Mouse (Mus musculus) C3H10T1/2 (cell line): Measurements from ENCODE around the gene Egfem1. TPM values are rescaled to one million over a fixed set of nuclear protein-coding genes. Genes with fewer than 3 reads are reported as not detected.

ENCODE experiments used
- polyA plus RNA-seq, 2 experiments: library from polyadenylated mRNA; unstranded; fragments of >200 nt; fragmentation: generic; extraction: Trizol; gene quantifications; one replicate each; pipeline ENCODE4 v1.2.1; 2012; ENCODE audit warnings: missing spikeins in 2 of 2

Gene Egfem1
- not detected for polyA plus RNA-seq

DNA sequence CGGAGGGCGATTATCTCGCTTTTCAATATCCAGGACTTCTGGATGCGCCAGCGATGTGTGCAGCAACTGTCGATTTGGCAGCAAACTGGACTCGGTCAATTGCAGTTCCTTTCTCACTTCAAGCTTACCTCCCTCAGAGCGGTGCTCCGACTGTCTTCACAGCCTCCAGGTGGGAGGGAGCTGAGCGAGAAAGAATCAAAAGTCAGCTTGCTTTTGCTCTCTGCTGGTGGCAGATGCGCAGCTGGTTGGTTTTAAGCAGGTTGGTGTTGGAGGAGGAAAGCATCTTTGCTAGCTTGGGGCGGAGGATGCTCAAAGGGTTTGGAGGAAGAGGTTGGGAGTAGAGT lies at the start of gene Egfem1:
Egfem1 (plus strand) TSS at position 72 of the 344 bp plus-strand sequence.

Other genes with a start within 250 kb of the Egfem1 start
- not detected for gene Gm1527, start 189.4 kb upstream of the Egfem1 start, polyA plus RNA-seq